Mouse (Mus musculus): Measurements from ENCODE around the gene Olfr934.

Gene Olfr934

GRCm38 (mm10) chr9:38988215-38988614, at the start of gene Olfr934:
Gene Olfr934 (minus strand): TSS chr9:38988315.
- DNase-seq = no peak

GRCm38 (mm10) chr9:39023277-39023676, 35.2 kb upstream of the Olfr934 start, which contains the start of gene Olfr146:
Gene Olfr146 (minus strand): TSS chr9:39023377.
- no peak for DNase-seq

- DNase-seq = no peak
These were observed 11.5 kb upstream of the Olfr934 start, which contains the start of gene Olfr935 for GRCm38 (mm10) chr9:38999583-38999982. Gene Olfr935 (minus strand): TSS chr9:38999683.

- DNase-seq = no peak
These were observed 16.1 kb downstream of the Olfr934 start, which contains the start of gene Olfr933 for GRCm38 (mm10) chr9:38972013-38972412. Gene Olfr933 (plus strand): TSS chr9:38972313.

GRCm38 (mm10) chr9:38954124-38954416, 34.0 kb downstream of the Olfr934 start:
- no peak for DNase-seq

GRCm38 (mm10) chr9:38953401-38954123, 34.6 kb downstream of the Olfr934 start:
- DNase-seq = no peak

Data from right cerebral cortex, postnatal 4 days (tissue).